Mouse (Mus musculus) neutrophil, adult 65 days (primary cell): ENCODE data around the gene Trappc10. TPM values are rescaled to one million over a fixed set of nuclear protein-coding genes. Genes with fewer than 3 reads are reported as not detected.

ENCODE experiments used
- total RNA-seq: library from RNA; stranded (reverse); gene quantifications from 2 replicates; pipeline ENCODE4 v1.2.4, GENCODE M21; 2023

Trappc10 gene
- 69.7 and 91.7 TPM in 2 replicates for total RNA-seq

GRCm38 (mm10) chr10:78244438-78245224 lies at the start of gene Trappc10:
Trappc10 (minus strand) TSS chr10:78244641.

GRCm38 (mm10) chr10:78184531-78185380 lies 59.7 kb downstream of the Trappc10 start, which contains the start of gene Pwp2:
Pwp2 (minus strand) TSS chr10:78185149.

GRCm38 (mm10) chr10:78169281-78170042 lies 75.0 kb downstream of the Trappc10 start, which contains the start of gene D10Jhu81e:
D10Jhu81e (minus strand) TSS chr10:78169782.

Other genes with a start within 250 kb of the Trappc10 start
- gene Pfkl, start 234.6 kb downstream of the Trappc10 start, total RNA-seq, result 39.7 and 51.3 TPM in 2 replicates
- 2.9 and 5.2 TPM in 2 replicates for gene Dnmt3l, start 202.7 kb downstream of the Trappc10 start, total RNA-seq
- not detected in 2 replicates for gene Aire, start 201.0 kb downstream of the Trappc10 start, total RNA-seq
- gene Icosl, start 175.3 kb downstream of the Trappc10 start, total RNA-seq, result 55.4 and 64.3 TPM in 2 replicates
- 14.7 and 14.8 TPM in 2 replicates for gene D10Jhu81e, start 74.9 kb downstream of the Trappc10 start, total RNA-seq
- gene Pwp2, start 59.5 kb downstream of the Trappc10 start, total RNA-seq, result 3.2 and 3.7 TPM in 2 replicates
- gene Agpat3, start 107.8 kb upstream of the Trappc10 start, total RNA-seq, result 2.3 and 5.5 TPM in 2 replicates
- 138 and 174 TPM in 2 replicates for gene Rrp1, start 168.4 kb upstream of the Trappc10 start, total RNA-seq
- gene Cstb, start 181.0 kb upstream of the Trappc10 start, total RNA-seq, result 100 and 135 TPM in 2 replicates
- 8.0 and 11.8 TPM in 2 replicates for gene Pdxk, start 220.3 kb upstream of the Trappc10 start, total RNA-seq